Mouse (Mus musculus): ENCODE measurements around the gene Clasp1. TPM values are rescaled to one million over a fixed set of nuclear protein-coding genes. Genes with fewer than 3 reads are reported as not detected.

The Clasp1 gene
- polyA plus RNA-seq, 1 experiment from 2014 or later: 14.8 TPM

GRCm38 (mm10) chr1:118648015-118648414 is 259.2 kb downstream of the Clasp1 start:
- no peaks in the 10 kb centered on the region for H3K27me3 ChIP-seq (replicated peaks; ENCODE audit: insufficient read depth, low read length)
- no peaks in the 10 kb centered on the region for H3K9me3 ChIP-seq (ENCODE audit: low read length)
- H3K4me2 ChIP-seq (replicated peaks; ENCODE audit: low read depth, low read length): no peak overlapping the region
- no peak for TF ChIP-seq CTCF (IDR thresholded peaks at IDR 0.05)
- 25% methylated on average over 3 of the region's 3 CpGs for WGBS
- no peak overlapping the region for H3K9ac ChIP-seq (replicated peaks; ENCODE audit: low read depth)
- H3K4me1 ChIP-seq (ENCODE audit: insufficient read depth, low read depth, low read length): peaks cover 26% of the 10 kb centered on the region; the same call in 1 of the 2 replicates
- 0 out of 2 replicates have a peak overlapping the region, but pooled peaks have one; percentile 34 for H3K27ac ChIP-seq (ENCODE audit: low read length)
- H3K4me3 ChIP-seq (ENCODE audit: low read depth, low read length): no peak overlapping the region
- peak; percentile 82 for DNase-seq (ENCODE audit: low spot score)
- peak; percentile 21 for ATAC-seq
- H3K36me3 ChIP-seq (ENCODE audit: insufficient read depth, low read length): no peaks in the 10 kb centered on the region

- H3K4me2 ChIP-seq (replicated peaks; ENCODE audit: low read depth, low read length): peak overlapping the region; percentile 19; the same call in 1 of the 2 replicates
- ATAC-seq (peak; percentile 84), DNase-seq (ENCODE audit: low spot score) (peak; percentile 90)
- no peaks in the 10 kb centered on the region for H3K36me3 ChIP-seq (ENCODE audit: insufficient read depth, low read length)
- TF ChIP-seq EP300 (IDR thresholded peaks at IDR 0.05) (peak; percentile 80), CTCF (IDR thresholded peaks at IDR 0.05) (no peak; the same call in 1 of the 2 replicates)
- H3K27ac ChIP-seq (ENCODE audit: low read length): peak overlapping the region; percentile 51
- 28% methylated on average over 9 of the region's 9 CpGs for WGBS
- H3K9ac ChIP-seq (replicated peaks; ENCODE audit: low read depth): no peak overlapping the region
- peaks cover 22% of the 10 kb centered on the region; the same call in 1 of the 2 replicates for H3K4me1 ChIP-seq (ENCODE audit: insufficient read depth, low read depth, low read length)
- no peak overlapping the region for H3K4me3 ChIP-seq (ENCODE audit: low read depth, low read length)
- no peaks in the 10 kb centered on the region for H3K27me3 ChIP-seq (replicated peaks; ENCODE audit: insufficient read depth, low read length)
- H3K9me3 ChIP-seq (ENCODE audit: low read length): no peaks in the 10 kb centered on the region
Observed at GRCm38 (mm10) chr1:118649933-118650770, 261.3 kb downstream of the Clasp1 start.

GRCm38 (mm10) chr1:118650771-118651080 is 261.9 kb downstream of the Clasp1 start:
- Histone ChIP-seq H3K27ac (ENCODE audit: low read length) (peak overlapping the region; percentile 51), H3K9ac (replicated peaks; ENCODE audit: low read depth) (no peak overlapping the region), H3K4me1 (ENCODE audit: insufficient read depth, low read depth, low read length) (peaks cover 20% of the 10 kb centered on the region; the same call in 1 of the 2 replicates), H3K4me2 (replicated peaks; ENCODE audit: low read depth, low read length) (0 out of 2 replicates have a peak overlapping the region, but pooled peaks have one; percentile 19), H3K36me3 (ENCODE audit: insufficient read depth, low read length) (no peaks in the 10 kb centered on the region), H3K27me3 (replicated peaks; ENCODE audit: insufficient read depth, low read length) (no peaks in the 10 kb centered on the region), H3K4me3 (ENCODE audit: low read depth, low read length) (no peak overlapping the region), H3K9me3 (ENCODE audit: low read length) (no peaks in the 10 kb centered on the region)
- TF ChIP-seq CTCF (IDR thresholded peaks at IDR 0.05) (no peak), EP300 (IDR thresholded peaks at IDR 0.05) (no peak)
- WGBS: 20% methylated on average over 3 of the region's 3 CpGs
- 0 out of 2 replicates have a peak, but pooled peaks have one; percentile 10 for ATAC-seq
- DNase-seq (ENCODE audit: low spot score): no peak

- TF ChIP-seq EP300 (IDR thresholded peaks at IDR 0.05) (no peak), CTCF (IDR thresholded peaks at IDR 0.05) (no peak)
- DNase-seq (ENCODE audit: low spot score) (no peak), ATAC-seq (no peak)
- Histone ChIP-seq H3K9ac (replicated peaks; ENCODE audit: low read depth) (no peak overlapping the region), H3K27ac (ENCODE audit: low read length) (no peak overlapping the region), H3K9me3 (ENCODE audit: low read length) (no peaks in the 10 kb centered on the region), H3K36me3 (ENCODE audit: insufficient read depth, low read length) (no peaks in the 10 kb centered on the region), H3K27me3 (replicated peaks; ENCODE audit: insufficient read depth, low read length) (no peaks in the 10 kb centered on the region), H3K4me2 (replicated peaks; ENCODE audit: low read depth, low read length) (no peak overlapping the region), H3K4me3 (ENCODE audit: low read depth, low read length) (no peak overlapping the region), H3K4me1 (ENCODE audit: insufficient read depth, low read depth, low read length) (no peaks in the 10 kb centered on the region)
- WGBS: 65% methylated on average over 6 of the region's 6 CpGs
Observed at GRCm38 (mm10) chr1:118658716-118659115, 269.9 kb downstream of the Clasp1 start.

GRCm38 (mm10) chr1:118660880-118661465 is 272.1 kb downstream of the Clasp1 start:
- Histone ChIP-seq H3K27me3 (replicated peaks; ENCODE audit: insufficient read depth, low read length) (no peaks in the 10 kb centered on the region), H3K4me2 (replicated peaks; ENCODE audit: low read depth, low read length) (no peak overlapping the region), H3K4me3 (ENCODE audit: low read depth, low read length) (no peak overlapping the region), H3K9me3 (ENCODE audit: low read length) (no peaks in the 10 kb centered on the region), H3K36me3 (ENCODE audit: insufficient read depth, low read length) (no peaks in the 10 kb centered on the region), H3K27ac (ENCODE audit: low read length) (no peak overlapping the region), H3K9ac (replicated peaks; ENCODE audit: low read depth) (no peak overlapping the region), H3K4me1 (ENCODE audit: insufficient read depth, low read depth, low read length) (no peaks in the 10 kb centered on the region)
- peak; percentile 29; the same call in 1 of the 2 replicates for ATAC-seq
- 32% methylated on average over 3 of the region's 3 CpGs for WGBS
- no peak for TF ChIP-seq CTCF (IDR thresholded peaks at IDR 0.05)
- TF ChIP-seq EP300 (IDR thresholded peaks at IDR 0.05): no peak
- DNase-seq (ENCODE audit: low spot score): no peak

Other genes with a start within 250 kb of the Clasp1 start
- gene Gm29106, start 212.5 kb upstream of the Clasp1 start, polyA plus RNA-seq (2015; fragmentation: Nextera tagmentation; extraction: Ambion mirVana): 0.04 and 0.07 TPM in 2 replicates
- 226 and 232 TPM in 2 replicates for gene Tsn, start 77.3 kb upstream of the Clasp1 start, polyA plus RNA-seq (2015; fragmentation: Nextera tagmentation; extraction: Ambion mirVana)
- 30.7 and 32.4 TPM in 2 replicates for gene Nifk, start 67.2 kb upstream of the Clasp1 start, polyA plus RNA-seq (2015; fragmentation: Nextera tagmentation; extraction: Ambion mirVana)
- gene Tfcp2l1, start 238.9 kb downstream of the Clasp1 start, polyA plus RNA-seq (2015; fragmentation: Nextera tagmentation; extraction: Ambion mirVana): 12.1 and 14.5 TPM in 2 replicates